Mouse (Mus musculus) monocyte, adult 5-6 weeks (primary cell): ENCODE measurements around the gene Ddost. TPM values are rescaled to one million over a fixed set of nuclear protein-coding genes. Genes with fewer than 3 reads are reported as not detected.

ENCODE experiments used
- ATAC-seq: fragments of 153-309, 156-312 bp; replicated peaks from 2 replicates; pipeline ENCODE4 v1.8.0; 2017; ENCODE audit warnings: mild to moderate bottlenecking; ENCODE audit not compliant: low TSS enrichment, insufficient number of reproducible peaks, severe bottlenecking, poor library complexity, low FRiP score
- total RNA-seq: library from RNA; stranded (forward); fragments of 200-1000, 200-491, 200-594 nt; gene quantifications from 3 replicates; pipeline ENCODE4 v1.2.3, GENCODE M21; 2017

Ddost gene
- total RNA-seq, result 51.8 to 63.8 TPM (median 53.8 TPM) in 3 replicates

- ATAC-seq, result peak; percentile 94
These were observed at the start of gene Ddost for GRCm38 (mm10) chr4:138304340-138305104. Gene Ddost, plus strand, starts transcription at chr4:138304730.

GRCm38 (mm10) chr4:138257116-138257687 is 47.3 kb upstream of the Ddost start:
- no peak for ATAC-seq

- ATAC-seq, result no peak
These were observed 45.9 kb upstream of the Ddost start for GRCm38 (mm10) chr4:138258663-138259062.

- ATAC-seq, result no peak
These were observed 45.0 kb upstream of the Ddost start for GRCm38 (mm10) chr4:138259482-138259881.

GRCm38 (mm10) chr4:138261843-138262681 is 42.5 kb upstream of the Ddost start:
- ATAC-seq, result peak; percentile 62

DNA sequence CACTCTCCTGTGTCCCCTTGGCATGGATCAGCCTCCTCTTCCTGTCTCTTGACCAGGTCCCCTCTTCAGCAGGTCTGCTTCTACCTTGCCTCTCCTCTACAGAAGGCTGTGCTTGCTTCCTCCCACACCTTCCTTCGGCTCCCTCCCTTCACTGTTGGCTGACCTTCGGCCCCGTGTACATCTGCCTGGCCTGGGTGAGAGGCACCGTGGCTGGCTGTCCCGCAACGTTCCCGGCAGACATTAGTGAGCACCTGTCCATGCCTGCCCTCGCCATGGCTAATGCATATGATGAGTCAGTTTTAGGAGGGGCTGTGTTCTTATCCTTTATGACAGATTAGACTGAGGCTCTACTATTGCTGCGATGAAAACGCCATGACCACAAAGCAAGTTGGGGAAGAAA is 36.7 kb upstream of the Ddost start:
- ATAC-seq, result no peak

DNA sequence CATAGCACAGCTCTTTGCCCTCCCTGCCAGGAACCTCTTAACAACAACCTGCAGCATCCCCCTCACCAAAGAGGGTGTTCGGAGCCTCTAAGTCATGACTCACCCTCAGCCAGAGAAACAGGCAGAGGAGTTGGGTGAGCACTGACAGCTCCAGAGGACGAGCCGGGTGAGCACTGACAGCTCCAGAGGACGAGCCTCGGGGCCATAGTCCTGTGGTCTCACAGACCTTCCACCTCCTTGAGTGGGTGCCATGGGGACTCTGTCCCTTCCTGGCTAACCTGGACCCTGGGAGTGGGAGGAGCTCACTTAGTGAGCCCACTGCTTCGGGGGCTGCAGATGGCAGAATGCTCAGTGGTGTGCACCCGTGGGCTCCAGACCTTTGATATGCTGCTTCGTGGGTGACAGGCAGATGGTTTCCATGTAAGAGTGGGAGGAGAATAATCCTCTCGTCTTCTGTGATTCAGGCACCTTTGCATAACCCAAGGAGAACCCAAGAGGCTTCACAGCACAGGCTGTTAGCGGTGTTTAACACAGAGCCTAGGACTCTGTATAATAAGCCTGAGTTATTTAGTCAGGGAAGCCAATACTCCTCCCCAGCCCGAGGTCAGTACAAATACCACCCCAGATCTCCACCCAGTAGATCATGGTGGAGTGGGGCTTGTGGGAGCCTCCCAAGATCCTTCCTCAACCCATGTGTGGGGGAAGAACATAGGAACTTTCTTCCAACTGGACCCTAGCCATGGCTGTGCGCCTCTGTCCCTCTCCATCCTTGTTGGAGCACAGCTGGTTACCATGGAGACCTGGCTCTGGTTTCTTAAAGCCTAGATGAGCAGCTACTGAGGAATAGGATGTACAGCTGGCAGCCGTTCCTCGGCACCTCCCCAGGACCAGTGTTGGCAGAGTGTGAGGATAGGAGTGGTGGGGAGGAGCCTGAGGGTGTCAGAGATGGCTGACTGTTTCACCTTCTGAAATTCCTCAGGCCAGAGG is 32.2 kb upstream of the Ddost start:
- ATAC-seq, result no peak

GRCm38 (mm10) chr4:138278346-138278745 is 26.2 kb upstream of the Ddost start:
- ATAC-seq, result no peak

DNA sequence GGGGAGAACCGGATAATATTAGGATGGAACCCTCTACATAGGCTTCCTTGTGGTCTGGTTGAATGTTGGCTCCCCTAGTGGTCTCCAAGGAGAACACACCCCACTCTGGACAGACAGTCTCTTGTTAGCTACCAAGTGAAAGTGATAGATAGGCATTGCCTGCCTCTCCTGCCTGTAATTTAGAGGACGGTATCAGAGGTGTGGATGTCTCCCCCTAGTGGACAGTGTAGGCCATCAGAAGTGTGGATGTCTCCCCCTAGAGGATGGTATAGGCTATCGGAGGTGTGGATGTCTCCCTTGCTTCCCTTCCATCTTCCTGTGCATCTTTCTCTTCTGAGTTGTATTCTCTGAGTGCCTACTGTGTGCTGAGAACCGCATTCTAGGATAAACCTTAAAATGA is 21.7 kb upstream of the Ddost start:
- ATAC-seq, result peak; percentile 96

DNA sequence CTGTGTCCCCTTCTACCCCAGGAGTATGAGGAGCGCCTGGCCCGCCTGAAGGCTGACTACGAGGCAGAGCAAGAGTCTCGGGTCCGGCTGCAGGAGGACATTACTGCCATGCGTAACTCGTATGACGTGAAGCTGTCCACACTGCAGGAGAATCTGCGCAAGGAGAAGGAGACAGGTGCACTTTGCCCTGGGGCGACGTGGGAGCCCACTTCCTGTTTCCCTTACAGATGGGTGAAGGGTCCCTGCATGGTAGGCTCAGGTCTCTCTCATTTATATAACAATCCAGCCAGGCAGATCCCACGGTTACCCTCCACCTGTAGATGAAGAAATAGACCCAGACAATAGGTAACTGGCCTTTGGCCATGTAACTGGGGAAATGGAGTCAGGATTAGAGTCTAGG is 18.1 kb upstream of the Ddost start:
- ATAC-seq, result no peak

DNA sequence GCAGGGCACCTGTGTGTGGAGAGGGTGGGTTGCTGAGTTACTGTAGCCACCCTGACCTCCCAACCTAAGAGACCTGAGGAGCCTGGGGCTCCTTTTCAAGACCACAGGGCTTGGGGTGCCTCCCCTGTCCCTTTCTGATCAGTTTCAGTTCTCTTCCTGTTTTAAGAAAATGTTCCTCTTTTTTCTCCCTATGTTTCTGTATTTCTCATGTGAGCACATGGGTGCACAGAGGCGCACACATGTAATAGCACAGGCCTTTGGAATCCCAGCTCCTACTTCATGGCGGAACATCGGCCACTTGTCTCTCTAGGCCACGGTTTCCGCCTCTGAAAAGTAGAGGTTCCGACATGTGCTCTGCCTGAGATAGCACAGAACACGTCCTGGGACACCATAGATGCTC is 15.8 kb upstream of the Ddost start:
- peak; percentile 40; the same call in 1 of the 2 replicates for ATAC-seq

DNA sequence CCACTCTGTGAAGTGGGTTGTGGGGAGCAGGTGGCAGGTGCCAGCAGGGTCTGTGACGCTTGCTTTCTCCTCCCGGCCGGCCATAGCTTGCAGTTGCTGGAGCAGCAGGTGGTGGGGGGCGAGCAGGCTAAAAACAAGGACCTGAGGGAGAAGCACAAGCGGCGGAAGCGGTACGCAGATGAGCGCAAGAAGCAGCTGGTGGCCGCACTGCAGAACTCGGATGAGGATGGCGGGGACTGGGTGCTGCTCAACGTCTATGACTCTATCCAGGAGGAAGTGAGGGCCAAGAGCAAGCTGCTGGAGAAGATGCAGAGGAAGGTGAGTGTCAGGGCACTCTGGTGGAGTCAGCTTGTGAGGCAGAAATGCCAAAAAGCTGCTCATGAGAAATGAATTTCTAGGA is 12.5 kb upstream of the Ddost start:
- no peak for ATAC-seq

DNA sequence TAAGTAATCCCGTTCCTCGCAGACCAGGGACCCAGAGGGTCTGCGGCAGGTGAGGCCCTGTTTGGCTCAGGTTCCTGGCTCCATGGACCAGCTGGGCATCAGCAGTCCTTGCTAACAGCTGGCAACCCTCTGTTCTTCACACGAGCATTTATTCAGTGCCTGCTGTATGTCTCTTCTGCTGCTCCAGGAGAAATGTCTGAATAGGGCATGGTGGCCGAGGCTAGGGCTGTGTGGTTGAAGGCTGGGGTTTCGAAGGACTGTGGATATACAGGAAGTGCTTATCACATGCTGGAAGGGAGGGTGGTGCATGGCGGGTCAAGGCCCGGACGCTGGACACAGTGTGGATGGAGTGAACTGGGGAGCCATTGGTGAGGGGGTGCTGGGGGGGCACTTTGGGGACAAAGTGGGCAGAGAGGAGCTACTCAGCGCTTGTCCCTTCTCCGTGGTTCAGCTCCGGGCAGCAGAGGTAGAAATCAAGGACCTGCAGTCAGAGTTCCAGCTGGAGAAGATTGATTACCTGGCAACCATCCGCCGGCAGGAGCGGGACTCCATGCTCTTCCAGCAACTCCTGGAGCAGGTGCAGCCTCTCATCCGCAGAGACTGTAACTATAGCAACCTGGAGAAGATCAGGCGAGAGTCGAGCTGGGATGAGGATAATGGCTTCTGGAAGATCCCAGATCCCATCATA is 11.1 kb upstream of the Ddost start:
- no peak for ATAC-seq

GRCm38 (mm10) chr4:138293949-138294550 is 10.5 kb upstream of the Ddost start:
- ATAC-seq, result no peak

DNA sequence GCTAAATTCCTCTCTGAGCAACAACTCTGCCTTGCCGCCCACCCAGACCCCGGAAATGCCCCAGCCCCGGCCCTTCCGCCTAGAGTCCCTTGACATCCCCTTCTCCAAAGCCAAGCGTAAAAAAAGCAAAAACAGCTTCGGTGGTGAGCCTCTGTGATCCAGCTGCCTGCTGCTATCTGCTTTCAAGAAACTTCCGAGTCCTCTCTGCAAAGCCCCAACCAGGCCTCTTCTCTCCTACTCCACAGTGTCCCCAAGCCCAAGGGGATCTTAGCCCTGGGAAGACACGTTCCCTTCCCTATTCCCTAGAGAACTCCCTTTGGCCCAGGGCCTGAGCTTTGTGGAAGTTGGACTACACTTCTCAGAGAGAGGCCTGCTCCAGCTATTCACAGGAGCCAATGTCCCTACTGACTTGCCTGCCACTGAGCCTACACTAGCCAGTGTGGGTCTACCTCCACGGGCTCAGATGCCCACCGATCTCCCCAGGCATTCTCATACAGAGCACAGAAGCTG is 3.2 kb upstream of the Ddost start:
- no peak for ATAC-seq

DNA sequence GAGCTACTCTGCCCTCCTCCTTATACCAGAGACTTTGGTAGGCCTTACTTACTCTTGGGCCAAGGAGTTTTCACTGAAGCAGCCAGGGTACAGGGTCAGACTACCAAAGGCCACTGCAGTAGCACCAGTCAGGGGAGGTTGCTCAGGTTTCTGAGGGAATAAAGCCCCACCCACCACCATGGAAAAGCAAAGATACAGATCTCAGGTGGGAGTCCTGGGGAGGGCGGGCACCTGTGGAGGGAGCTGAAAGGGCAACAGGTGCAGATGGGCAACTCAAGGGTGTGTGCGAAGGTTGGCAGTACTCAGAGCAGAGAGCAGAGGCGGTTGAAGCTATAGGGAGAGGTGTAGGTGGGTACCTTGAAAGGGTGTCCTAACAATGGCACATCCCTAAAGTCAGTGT is 1.5 kb upstream of the Ddost start:
- ATAC-seq, result no peak

DNA sequence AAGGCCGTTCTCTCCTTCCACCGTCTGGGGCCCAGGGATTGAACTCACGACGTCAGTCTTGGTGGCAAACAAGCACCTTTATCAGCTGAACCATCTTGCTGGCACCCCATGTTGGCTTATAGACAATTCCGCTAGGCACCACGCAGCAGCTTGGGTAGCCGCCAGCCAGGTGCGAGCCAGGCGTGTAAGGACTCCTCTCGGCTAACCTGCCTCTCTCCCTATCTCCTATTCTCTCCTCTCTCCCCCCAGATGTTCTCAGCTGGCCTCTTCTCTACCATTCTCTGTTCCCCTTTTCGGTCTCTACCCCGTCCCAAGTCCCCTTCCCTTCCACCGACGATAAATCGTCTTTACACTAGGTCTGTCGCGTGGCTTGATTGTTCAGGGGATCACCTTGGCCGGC is 788 bp upstream of the Ddost start:
- no peak for ATAC-seq
